Mouse (Mus musculus) frontal cortex, postnatal 25 days (tissue): ENCODE data around the gene Polr2e.

Experiments
- DNase-seq, 2 experiments: peaks; one replicate each; pipeline ENCODE4 v3.0.0; 2022; ENCODE audit warnings: low spot score in 2 of 2

The Polr2e gene

DNA sequence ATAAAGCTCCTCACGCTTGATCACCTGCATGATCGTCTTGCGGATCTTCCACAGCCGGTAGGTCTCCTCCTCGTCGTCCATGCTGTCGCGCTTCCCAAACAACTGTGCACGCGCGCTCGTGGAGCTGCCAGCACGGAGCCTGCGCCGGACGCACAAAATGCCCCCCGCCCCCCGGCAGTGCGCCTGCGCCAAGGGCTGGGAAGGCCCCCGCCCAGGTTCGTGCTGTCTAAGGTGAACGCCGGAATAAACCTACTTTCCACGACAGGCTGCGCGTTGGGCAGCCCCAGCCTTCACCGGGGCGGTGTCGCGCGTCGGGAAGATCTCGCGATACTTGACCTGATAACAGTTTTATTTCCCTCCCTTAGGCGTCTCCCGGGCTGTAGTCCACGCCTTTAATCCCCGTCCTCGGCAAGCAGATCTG lies at the start of gene Polr2e:
Gene Polr2e (minus strand): TSS at position 237 of the 421 bp plus-strand sequence.
- peak; percentile 92 to 96 for DNase-seq

DNA sequence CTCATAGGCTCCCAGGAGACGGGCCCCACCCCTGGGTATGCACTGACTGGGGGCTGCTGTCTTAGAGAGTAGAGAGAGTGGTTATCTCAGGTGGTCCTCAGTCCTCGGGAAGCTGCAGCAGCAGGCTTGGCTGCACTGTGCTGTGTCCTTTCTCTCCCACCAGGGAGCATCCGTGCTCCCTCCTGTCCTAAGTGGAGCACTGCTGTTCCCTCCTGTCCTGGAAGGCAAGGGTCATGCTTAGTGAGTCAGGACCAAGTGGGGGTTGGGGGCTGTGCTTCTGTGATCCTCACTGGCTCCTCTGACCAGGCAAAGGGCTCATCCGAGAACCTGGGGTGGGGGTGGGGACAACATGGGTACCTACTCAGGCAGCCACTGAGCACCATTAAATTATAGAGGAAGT lies 49.6 kb upstream of the Polr2e start:
- no peak for DNase-seq

- DNase-seq = no peak
Observed at GRCm38 (mm10) chr10:80087483-80087882, 47.9 kb upstream of the Polr2e start.

- DNase-seq = no peak
Observed at GRCm38 (mm10) chr10:80086847-80087246, 47.3 kb upstream of the Polr2e start.

- DNase-seq = no peak
Observed at GRCm38 (mm10) chr10:80084817-80085487, 45.4 kb upstream of the Polr2e start.

DNA sequence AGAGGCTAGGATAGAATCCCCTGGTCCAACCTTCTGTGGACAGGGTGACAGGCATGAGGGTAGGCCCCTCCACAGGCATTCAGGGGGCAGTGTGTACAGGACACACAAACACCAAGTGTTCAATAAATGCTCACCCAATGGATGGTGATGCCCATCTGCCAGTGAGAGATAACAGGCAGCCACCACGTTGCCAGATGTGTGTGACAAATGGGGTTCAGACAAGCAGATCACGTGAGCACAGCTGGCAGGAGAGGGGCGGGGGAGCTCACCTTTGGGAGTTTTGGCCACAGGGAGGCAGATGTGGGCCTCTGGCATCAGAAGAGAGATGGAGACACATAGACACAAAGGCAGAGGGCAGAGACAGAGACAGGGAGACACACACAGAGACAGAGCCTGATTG lies 41.5 kb upstream of the Polr2e start:
- DNase-seq = no peak

DNA sequence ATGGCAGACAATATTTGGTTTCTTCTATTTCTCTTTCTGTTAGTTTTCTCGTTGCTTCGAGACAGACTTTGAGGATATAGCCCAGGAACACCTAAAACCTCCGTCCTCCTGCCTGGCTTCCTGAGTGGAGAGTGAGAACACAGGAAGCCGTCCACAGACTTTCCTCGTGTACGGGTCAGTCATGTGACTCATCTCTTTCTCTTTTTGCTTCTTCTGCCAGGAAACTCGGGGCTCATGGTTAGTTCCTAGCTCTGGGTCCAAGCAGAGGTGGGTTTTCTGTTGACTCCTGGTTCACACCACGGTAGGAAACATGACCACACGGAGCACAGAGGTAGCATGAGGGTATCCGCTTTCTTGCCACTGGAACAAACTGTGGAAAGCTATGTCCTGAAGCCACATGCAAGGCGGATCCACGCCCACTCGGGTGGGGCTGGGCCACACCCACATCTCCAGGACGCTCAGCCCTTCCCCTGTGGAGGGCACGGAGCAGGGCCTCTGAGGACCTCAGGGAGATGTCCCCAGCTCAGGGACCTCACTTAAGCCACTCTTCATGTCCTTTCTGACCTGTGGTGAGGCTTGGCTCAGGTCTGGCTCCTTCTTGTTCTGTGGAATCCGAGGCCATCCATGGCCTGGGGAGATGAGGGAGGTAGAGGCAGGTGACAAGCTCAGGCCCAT lies 40.9 kb upstream of the Polr2e start:
- DNase-seq = no peak

DNA sequence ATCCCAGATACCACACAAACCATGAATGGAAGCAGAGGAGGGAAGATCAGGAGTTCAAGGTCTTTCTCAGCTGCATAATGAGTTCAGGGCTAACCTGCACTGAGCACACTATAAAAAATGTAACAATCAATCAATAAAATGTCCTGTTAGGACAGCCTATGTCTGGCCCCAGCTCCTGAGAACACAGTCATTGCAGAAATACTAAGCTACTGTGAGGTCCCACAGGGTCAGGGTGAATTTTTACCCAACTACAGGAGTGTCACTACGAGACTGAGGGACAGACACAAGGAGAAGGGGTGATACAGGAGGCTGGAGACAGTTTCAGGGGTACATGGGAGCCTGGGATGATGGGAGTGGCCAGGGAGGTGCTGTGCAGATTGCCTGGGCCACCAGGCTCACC lies 38.8 kb upstream of the Polr2e start:
- DNase-seq = no peak

- no peak for DNase-seq
Observed at GRCm38 (mm10) chr10:80077312-80077711, 37.7 kb upstream of the Polr2e start.

GRCm38 (mm10) chr10:80076386-80076785 lies 36.8 kb upstream of the Polr2e start:
- DNase-seq = no peak

- no peak for DNase-seq
Observed at GRCm38 (mm10) chr10:80075924-80076323, 36.3 kb upstream of the Polr2e start.

- DNase-seq = peak; percentile 23 to 45
Observed at GRCm38 (mm10) chr10:80074813-80075601, 35.4 kb upstream of the Polr2e start.

DNA sequence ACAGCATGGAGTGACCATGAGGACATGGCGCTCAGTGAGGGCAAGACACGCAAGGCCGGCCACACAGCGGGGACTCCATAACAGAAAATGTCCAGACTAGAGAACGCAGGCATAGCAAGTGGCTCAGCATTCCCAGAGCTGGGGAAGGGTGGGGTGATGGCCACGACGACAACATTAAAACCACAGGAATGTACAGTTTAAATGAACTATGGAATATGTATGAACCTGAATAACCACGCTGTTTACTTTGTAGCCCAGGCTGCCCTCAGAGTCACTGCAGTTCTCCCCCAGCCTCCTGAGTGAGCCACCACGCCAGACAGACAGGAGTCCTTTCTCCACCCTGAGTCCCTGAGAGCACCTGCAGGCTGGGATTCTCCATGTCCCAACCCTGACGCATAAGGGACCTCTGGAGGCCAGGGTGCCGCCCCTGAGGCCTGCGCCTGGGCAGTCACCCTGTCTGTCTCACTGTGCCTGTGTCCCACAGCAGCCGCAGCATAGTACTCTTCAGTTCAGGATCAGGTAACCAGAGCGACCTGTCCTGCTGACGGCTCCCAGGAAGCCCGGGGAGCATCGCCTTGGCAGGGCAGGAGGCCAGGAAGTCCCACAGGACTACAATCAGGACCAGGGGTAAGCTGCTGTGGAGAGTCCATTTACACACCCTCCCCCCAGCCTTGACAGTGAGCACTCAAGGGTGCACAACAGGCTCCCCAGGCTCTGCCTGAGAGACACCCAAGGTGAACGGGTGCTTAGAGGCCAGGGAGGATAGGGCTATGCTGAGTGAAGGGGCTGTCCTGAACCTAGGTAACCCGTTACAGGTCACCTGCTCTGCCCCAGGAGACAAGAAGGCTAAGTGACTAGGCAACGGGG lies 33.3 kb upstream of the Polr2e start:
- no peak for DNase-seq

DNA sequence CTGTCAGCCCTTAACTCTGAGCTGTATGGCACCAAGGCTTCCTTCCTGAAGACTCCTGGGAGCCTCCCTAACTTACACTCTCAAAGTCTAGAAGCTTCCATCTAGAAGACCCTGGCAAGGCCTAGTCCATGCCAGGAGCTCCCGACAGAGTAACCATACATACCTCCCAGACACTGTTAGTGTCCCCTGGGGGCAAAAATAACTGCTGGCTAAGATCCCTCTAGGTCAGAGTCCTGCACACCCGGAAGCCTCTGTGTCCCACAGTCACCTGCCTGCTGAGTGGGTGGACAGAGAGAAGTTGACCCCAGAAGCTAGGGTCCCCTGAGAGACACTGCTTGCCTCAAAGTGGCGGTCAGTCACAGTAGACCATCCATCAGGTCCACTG lies 31.9 kb upstream of the Polr2e start:
- no peak for DNase-seq

GRCm38 (mm10) chr10:80070837-80071515 lies 31.4 kb upstream of the Polr2e start:
- peak; percentile 40 to 49 for DNase-seq

DNA sequence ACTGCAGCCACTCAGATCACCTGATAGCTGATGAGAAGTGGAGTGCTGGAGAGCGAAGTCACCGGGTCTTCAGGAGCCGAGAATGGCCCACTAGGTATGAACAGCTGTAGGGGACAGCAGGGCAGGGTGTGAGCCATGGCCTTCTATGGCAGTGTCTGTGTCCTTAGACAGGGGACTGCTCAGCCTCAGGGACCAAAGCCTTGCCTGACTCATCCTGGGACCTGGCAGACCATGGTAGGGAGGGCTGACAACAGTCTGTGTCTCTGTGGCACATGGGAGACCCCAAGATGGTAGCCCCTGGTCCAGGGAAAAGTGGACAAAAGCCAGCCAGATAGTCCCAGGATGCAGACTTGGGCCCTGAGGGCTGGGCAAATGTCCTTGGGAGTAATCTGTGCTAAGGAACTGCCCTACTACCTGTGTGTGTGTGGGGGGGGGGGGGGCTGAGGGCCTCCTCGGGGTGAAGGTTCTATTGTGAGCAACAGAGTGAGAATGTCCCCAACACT lies 30.4 kb upstream of the Polr2e start:
- no peak for DNase-seq

GRCm38 (mm10) chr10:80069251-80069650 lies 29.7 kb upstream of the Polr2e start:
- DNase-seq = no peak

DNA sequence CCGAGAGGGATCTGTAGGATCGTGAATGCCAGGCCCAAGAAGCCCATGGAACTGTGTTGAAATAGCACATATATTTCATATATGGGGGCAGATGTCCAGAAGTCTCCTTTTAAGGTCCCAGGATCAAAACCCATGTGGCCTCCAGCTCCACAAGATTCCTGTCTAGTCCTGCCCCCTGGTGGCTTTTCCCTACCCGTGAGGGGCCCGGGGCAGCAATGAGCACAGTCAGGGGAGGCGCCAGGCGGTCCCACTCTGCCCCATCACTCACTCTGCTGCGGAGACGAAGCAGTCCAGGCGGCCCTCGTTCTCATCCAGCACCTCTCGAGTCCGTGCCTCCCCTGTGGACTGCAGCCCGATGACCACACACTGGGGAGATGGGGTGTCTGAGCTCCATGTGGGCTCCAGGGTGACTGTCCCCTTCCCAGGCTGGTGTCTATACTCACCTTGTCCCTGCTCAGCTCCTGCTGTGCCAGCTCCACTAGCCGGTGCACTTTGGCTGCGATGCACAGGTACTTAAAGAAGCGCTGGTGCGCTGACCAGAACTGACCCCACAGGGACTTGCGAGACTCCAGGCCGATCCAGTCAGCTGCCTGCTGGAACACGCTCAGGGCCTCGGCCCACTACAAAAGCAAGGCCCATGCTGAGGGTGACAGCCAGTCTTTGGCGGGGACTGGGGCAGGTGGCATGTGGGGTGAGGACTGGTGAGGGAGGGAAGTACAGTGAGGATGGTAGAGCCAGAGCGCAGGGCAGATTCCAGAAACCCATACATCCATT lies 24.5 kb upstream of the Polr2e start:
- no peak for DNase-seq

DNA sequence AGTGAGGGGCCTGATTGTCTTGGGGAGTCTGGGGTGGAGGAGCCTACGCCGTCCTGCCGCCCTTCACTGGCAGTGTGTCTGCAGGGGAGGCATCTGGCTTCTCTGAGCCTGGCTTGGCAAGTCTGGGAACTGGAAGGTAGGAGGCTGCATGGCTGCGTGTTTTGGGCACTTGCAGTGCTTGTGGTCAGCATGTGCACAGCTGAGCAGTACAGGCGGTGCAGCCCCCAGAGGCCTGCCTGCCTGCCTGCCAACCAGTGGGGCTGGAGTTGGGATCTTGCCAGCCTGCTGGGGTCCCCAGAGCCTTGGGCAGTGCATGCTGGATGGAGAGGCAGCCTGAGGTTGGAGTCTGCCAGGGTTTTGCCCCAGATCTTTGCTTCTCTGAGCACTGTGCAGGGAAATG lies 23.5 kb upstream of the Polr2e start:
- no peak for DNase-seq

- no peak for DNase-seq
Observed at GRCm38 (mm10) chr10:80057683-80058326, 18.2 kb upstream of the Polr2e start.
